Mouse (Mus musculus) MEL-GATA-1-ER (cell line): ENCODE measurements around the gene Ier2.
"Not testable (repeated sequence)": the region's sequence is repeated elsewhere in the genome, so short reads cannot be mapped to it uniquely, and the experiment has no call there.

ENCODE experiments used
- DNase-seq: peaks from one replicate; pipeline ENCODE4 v3.0.0-alpha.2; 2012; ENCODE audit warnings: low read depth; ENCODE audit errors: extremely low read depth

Ier2 gene

DNA sequence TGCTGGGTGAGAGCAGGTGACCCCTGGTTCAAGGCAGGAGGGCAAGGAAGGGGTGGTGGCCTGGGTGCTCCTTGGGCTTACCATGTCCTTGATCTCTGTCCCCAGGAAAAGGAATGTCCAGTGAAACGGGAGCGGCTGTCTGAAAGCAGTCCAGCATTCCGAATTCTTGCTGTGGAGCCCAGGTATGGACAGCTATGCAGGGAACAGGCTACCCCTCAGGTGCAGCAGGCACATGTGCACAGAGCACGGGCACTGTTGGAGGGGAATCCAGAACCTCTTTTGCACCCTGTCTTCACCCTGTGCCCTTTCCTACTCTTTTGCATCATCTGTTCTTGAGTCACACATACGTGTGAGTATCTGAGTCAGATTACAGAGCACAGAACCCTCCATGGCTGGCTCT lies 35.6 kb upstream of the Ier2 start:
- no peak for DNase-seq

DNA sequence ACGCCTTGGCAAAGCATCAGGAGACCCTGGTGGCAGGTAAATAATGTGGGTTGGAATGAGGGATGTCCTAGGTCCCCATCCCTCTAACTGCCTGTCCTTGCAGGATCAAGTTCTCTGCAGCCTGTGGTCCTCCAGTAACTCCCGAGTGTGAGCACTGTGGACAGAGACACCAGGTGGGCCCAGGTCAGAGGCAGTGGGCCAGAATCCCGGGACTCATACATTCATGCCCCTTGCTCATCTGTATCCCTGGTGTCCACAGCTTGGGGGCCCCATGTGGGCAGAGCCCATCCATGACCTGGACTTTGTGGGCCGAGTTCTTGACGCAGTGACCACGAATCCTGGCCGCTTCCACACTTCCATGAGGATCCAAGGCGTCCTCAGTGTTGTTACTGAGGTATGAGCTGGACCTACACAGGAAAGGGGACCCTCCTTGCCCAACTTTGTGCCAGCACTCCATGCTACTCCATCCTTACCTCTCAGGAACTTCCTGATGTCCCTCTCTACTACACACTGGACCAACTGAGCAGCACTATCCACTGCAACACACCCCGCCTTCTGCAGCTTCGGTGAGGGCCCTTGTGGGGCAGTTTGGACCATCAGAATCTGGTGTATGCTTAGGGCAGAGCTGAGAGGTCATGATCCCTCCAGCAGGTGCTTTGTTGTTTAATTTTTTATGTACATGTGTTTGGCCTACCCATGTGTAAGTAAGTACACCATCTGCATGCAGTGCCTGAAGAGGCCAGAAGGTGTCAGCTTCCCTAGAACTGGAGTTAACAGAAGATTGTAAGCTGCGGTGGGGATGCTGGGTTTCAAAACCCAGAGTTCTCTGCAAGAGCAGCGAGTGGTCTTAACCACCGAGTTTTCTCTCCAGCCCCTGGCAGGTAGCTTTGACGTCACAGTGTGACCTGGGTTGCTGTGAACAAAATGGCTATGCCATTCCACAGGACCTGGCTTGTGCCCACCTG lies 34.8 kb upstream of the Ier2 start:
- no peak for DNase-seq

GRCm38 (mm10) chr8:84695140-84695539 lies 32.5 kb upstream of the Ier2 start:
- DNase-seq: no peak

- DNase-seq: no peak
Observed at GRCm38 (mm10) chr8:84693332-84693731, 30.7 kb upstream of the Ier2 start.

- peak; percentile 88 for DNase-seq
Observed at GRCm38 (mm10) chr8:84689091-84689915, 26.7 kb upstream of the Ier2 start.

- peak; percentile 73 for DNase-seq
Observed at GRCm38 (mm10) chr8:84687705-84688100, 25.1 kb upstream of the Ier2 start, which contains the start of gene Nacc1. Nacc1 (minus strand) TSS chr8:84687862.

GRCm38 (mm10) chr8:84687003-84687704 lies 24.5 kb upstream of the Ier2 start:
- DNase-seq: no peak

GRCm38 (mm10) chr8:84686191-84687002 lies 23.7 kb upstream of the Ier2 start, which contains the start of gene Trmt1:
Trmt1 (plus strand) TSS chr8:84686307.
- DNase-seq: no peak

DNA sequence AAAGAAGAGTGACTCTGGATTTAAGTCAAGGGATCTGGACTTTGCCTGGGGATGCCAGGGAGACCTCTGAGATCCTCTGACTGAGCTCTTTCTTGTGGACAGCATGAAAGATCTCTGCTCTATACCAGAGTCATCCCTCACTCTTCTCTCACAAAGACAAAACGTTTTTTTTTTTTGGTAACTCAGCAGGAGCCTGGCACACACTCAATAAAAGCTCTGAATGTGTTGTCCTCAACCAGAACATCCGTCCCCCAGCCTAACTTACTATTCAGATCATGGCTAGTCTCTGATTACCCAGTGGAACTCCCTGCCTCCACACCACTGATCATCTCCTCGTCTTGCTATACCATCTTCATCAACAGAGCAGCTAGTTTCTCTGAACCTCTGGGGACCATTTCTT lies 21.9 kb upstream of the Ier2 start:
- DNase-seq: no peak

DNA sequence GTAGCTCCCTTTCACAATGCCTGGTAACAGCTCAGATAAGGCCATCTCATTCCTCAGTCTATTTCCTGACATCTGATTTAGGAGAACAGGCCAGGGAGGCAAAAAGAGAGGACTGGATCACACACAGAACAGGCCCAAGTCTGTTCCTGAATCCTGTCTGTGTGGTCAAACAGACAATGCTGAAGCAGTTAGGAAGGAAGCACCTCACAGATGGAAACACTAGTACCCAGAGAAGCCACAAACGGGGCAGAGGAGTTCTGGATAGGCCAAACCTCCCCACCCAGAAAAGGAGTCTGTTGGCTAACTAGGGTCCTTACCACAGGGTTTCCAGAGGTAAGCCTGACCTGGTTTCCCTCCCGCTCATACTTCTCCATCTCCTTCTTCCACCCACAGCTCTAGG lies 19.6 kb upstream of the Ier2 start:
- DNase-seq: no peak

DNA sequence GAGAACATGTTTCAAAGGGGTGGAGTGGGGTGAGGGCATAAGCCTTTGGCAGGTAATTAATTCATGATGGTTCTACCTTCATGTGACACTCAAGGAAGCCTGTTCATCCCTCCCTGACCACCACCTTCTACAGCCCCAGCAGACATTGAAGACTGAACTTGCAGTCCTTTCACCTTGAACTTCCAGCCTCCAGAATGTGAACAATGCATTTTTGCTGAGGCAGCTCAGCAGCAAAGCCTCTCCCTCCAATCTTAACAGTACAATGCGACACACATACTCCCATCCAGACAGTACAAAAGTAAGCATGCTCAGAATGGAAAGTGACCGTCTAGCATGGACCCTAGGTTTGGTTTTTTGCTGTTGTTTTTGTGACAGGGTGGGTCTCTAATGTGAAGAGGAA lies 18.8 kb upstream of the Ier2 start:
- DNase-seq: no peak

GRCm38 (mm10) chr8:84677305-84677704 lies 14.7 kb upstream of the Ier2 start:
- DNase-seq: no peak

GRCm38 (mm10) chr8:84670295-84671006 lies 7.8 kb upstream of the Ier2 start:
- DNase-seq: not testable (repeated sequence)

GRCm38 (mm10) chr8:84668731-84669485 lies 6.3 kb upstream of the Ier2 start:
- DNase-seq: no peak

DNA sequence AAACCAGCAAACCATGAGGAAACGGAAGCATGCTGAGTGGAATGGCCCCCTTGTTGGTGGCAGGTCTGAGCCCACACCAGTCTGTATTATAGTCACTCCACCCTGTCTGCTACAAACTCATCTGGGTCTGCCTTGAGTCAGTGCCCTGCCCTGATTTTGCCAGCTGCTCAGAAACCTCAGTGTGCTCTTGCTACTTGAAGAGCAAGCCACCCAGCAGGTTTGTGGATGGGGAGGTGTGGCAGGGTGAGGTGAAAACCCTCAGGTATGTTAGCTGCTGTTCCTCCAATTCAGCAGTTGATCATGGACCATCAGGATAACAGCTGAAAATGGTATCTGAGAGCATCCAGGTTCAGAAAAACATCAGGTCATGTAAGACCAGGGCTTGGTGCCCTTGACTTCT lies 5.4 kb upstream of the Ier2 start:
- no peak for DNase-seq

DNA sequence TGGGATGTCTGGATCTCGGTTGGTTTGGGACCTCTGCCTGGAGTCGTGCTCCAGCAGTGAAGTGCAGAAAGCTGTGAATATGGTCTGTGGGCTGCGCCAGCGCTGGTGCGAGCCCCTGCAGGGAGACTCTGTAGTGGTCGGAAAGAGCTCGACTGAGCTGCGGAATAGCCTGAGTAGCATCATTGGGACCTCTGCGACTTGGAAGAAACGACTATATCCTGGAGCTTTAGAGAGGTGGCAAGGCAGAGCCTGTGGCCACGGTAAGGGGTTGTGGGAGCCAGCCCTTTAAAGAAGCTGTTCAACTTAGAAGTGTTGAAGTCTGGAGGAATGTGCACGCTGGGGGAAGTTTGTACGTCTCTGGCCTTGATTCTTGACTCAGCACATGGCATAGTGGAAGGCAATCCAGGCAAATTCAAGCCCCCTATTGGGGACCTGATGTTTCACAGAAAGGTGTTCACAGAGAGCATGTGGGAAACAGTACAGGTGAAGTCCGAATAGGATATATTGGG lies 2.8 kb upstream of the Ier2 start:
- DNase-seq: no peak

- DNase-seq: no peak
Observed at GRCm38 (mm10) chr8:84664566-84665384, 2.1 kb upstream of the Ier2 start.
